Mouse (Mus musculus): ENCODE results near the gene Rnase9.

DNA sequence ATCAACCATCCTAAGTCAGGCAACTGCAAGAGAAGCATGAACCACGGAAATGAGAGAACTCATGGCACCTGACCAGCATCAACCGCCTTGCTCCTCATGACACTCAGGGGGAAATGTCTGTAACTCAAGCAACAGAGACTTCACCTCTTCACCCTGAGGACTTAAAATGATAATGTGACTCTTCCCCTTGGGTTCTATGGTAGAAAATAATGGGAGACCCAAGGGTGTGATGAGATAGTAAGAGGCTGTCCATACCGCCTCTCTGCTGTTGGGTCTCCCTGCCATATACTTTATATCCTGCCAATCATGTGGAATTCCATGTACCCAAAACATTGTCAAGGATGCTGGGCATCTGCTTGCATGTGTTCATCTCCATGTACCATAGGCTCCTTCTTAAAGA, 32.7 kb upstream of the Rnase9 start, which contains the start of gene Olfr750:
- TF ChIP-seq TAL1 (IDR thresholded peaks at IDR 0.05; ENCODE audit: low read length): no peak
- no peak for TF ChIP-seq GATA1 (IDR thresholded peaks at IDR 0.05; ENCODE audit: low read length)
